Mouse (Mus musculus) thymus, adult 18-20 months (tissue): ENCODE data around the gene Ank3.

ENCODE experiments used
- DNase-seq, 2 experiments: peaks; one replicate each; pipeline ENCODE4 v3.0.0; 2022; ENCODE audit warnings: mixed read lengths in 2 of 2

Ank3 gene

GRCm38 (mm10) chr10:69785235-69785634 is 386.7 kb downstream of the Ank3 start:
- no peak for DNase-seq

GRCm38 (mm10) chr10:69785692-69786091 is 387.1 kb downstream of the Ank3 start:
- DNase-seq: no peak

GRCm38 (mm10) chr10:69786220-69786993 is 387.8 kb downstream of the Ank3 start:
- DNase-seq: no peak

DNA sequence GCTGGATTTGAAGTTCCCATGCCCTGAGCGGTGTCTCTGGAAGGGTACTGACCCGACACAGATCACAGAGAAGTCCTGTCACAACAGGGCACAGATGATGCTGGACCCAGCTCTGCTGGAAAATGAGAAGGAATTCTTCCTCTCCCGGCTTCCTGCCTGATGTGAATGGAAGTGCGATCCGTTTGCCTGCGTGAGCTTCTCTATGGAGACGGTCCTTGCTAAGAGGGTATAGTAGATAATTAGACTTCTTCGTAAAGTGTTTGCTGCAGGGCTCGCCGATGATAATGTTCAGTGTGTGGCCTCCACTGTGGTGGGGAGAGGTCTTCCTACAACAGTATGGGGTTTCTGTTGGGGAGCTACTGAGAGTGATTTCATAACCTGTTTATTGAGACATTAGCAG is 388.8 kb downstream of the Ank3 start:
- DNase-seq: no peak

- DNase-seq: no peak
Measured at GRCm38 (mm10) chr10:69790606-69791005, 392.0 kb downstream of the Ank3 start.

GRCm38 (mm10) chr10:69791951-69792350 is 393.4 kb downstream of the Ank3 start:
- DNase-seq: no peak

DNA sequence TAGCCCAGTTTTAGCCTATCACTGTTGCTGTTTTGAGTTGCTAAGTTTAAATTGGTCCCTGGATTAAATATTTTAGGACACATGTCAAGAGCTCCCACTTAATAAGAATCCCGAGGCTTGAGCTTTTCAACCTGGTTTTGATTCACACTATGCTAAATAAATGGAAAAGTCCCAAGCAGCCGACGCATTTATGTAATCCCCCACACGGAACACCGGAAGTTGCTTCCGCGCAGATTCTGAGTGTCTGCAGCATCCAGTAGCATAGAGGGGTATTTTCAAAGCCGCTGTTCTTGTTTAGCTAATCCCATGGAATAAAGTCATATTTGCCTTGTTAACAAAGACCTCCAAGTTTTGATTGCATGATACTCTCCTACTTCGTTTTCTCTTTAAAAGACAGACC is 393.8 kb downstream of the Ank3 start:
- no peak for DNase-seq

DNA sequence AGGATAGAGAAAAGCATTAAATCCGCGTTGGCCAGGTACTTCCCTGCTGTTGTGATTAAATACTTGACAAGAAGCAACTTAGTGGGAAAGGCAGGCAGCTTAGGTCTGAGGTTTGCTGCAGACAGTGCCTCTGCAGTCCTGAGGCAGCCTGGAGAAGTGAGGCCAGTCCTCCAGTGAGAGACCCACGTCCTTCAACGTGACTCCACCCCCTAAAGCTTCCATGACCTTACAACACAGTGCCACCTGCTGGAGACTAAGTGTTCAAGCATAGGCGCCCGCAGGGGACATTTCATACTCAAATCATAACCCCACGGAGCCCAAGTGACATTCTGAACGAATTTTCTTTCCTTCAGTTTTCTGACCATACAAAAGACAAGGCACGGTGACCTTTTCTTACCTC is 394.5 kb downstream of the Ank3 start:
- DNase-seq: peak in 1 of 2 experiments; percentile 2

GRCm38 (mm10) chr10:69795656-69796055 is 397.1 kb downstream of the Ank3 start:
- no peak for DNase-seq

- DNase-seq: no peak
Measured at GRCm38 (mm10) chr10:69796421-69796886, 397.9 kb downstream of the Ank3 start.

- no peak for DNase-seq
Measured at GRCm38 (mm10) chr10:69803135-69803756, 404.7 kb downstream of the Ank3 start.

DNA sequence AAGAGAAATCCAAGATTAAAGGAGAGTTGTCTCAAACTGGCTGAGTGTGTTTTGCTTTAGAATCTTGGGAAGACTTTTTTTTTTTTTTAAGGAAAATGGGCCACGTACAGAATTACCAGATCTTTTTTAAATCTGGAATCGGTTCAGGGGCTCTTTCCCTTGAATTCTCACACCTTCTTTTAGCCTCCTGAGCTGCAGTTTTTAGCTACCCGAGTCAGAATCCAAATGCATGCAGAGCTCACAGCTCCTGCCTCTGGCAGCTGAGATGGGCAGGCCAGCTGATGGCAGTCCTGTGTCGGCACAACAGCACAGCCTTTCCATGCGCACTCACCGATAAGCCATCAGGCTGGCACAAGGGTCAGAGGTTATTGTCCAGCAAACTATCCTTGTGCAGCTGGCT is 406.0 kb downstream of the Ank3 start:
- DNase-seq: no peak

DNA sequence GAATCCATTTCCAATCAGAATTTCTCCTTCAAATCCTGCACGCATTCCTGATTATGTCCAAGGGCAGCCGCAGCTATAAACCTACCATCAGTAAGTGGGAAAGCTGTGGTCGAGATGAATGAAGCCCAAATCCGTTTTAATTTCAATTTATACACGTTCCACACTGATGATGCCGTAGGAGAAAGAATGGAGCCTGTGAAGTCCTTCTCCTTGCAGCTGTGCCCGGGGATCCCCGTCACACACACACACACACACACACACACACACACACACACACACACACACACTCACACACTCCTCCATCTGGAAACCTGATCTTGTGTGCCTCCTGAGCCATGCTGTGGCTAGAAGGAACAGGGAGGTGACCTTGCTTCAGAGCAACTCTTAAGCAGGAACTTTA is 412.2 kb downstream of the Ank3 start:
- DNase-seq: no peak

GRCm38 (mm10) chr10:69813823-69814522 is 415.4 kb downstream of the Ank3 start:
- DNase-seq: no peak

- no peak for DNase-seq
Measured at GRCm38 (mm10) chr10:69821245-69821644, 422.7 kb downstream of the Ank3 start.

GRCm38 (mm10) chr10:69828770-69829169 is 430.2 kb downstream of the Ank3 start:
- DNase-seq: no peak

GRCm38 (mm10) chr10:69829236-69829635 is 430.7 kb downstream of the Ank3 start:
- no peak for DNase-seq

GRCm38 (mm10) chr10:69831568-69831967 is 433.0 kb downstream of the Ank3 start:
- DNase-seq: no peak

GRCm38 (mm10) chr10:69832241-69832640 is 433.7 kb downstream of the Ank3 start:
- DNase-seq: no peak

GRCm38 (mm10) chr10:69832822-69833221 is 434.2 kb downstream of the Ank3 start:
- DNase-seq: no peak

DNA sequence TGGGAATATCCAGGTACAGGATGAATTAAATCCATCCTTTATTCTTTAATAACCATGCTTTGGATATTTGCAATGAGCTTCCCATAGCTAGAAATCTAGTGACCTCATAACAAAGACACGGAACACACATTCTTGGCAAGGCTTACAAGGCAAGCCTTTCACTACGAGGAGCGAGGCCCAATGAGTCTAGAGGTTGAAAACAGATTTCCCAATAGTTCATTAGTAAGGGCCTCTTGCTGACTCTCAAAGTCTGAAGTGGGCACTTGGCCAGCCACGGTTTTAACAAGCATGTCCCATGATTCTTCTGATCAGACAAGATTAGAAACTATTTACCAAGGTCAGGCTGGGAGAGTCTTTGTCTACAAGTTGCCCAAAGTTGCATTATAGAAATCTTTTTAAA is 436.1 kb downstream of the Ank3 start:
- no peak for DNase-seq

- no peak for DNase-seq
Measured at GRCm38 (mm10) chr10:69845749-69846148, 447.2 kb downstream of the Ank3 start.

DNA sequence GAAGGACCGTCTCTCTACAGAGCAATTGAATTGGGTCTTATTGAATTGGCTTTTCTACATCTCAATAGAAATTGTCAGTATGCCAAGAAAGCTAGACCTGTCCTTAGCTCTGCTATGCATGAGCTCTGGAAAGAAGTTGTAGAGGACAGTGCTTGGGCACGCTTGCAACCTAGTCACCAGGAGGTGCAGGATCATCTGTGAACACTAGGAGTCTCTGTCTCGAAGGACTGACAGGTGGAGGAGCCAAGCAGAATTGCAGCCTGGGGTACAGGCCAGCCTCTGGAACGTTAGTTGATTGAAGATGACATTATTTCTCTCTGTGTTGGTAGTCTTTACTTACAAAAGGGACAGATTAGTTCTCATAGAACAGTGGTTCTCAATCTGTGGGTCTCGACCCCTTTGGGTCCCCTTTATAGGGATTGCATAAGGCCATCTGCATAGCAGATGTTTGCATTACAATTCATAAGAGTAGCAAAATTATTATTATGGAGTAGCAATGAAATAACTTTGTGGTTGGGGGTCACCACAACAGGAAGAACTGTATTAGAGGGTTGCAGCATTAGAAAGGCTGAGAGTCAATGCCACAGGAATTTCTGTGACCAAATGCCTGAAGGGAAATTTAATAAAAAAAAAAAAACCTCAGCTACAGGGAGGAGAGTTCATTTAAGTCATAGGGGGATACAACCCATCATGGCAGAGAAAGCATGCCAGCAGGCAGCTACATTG is 454.0 kb downstream of the Ank3 start:
- DNase-seq: no peak
